Mouse (Mus musculus): ENCODE data around the gene Grm4.

Grm4 gene

GRCm38 (mm10) chr17:27445364-27446075 is 75.7 kb downstream of the Grm4 start:
- DNase-seq (ENCODE audit: low spot score): no peak

DNA sequence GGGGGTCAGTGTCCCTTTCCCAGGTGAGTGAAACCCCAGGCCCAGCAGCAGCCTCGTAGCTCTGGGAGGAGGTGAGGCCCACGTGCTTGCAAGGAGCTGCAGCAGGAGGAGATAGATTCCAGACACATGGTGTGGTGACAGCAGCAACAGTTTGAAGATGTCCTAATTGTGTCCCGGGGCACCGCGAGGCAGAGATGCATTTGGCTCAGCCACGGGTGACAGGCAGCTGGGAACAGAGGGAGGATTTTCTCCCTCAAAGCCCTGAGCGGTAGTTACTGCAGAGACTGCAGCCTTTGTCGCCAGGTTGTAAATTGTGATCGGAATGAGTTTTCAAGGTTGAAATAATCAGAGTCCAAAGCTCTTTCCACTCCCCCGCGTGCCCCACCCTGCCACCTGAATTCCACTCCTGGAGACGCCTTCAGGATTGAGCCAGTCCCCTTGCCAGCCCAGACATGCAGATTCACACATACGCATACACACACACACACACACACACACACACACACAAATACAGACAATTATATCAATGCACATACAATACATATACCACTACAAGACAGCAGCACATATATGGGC is 78.6 kb downstream of the Grm4 start:
- no peak for DNase-seq (ENCODE audit: low spot score)

- DNase-seq (ENCODE audit: low spot score): no peak
Measured at GRCm38 (mm10) chr17:27441778-27442177, 79.4 kb downstream of the Grm4 start.

- no peak for DNase-seq (ENCODE audit: low spot score)
Measured at GRCm38 (mm10) chr17:27435799-27436198, 85.4 kb downstream of the Grm4 start.

DNA sequence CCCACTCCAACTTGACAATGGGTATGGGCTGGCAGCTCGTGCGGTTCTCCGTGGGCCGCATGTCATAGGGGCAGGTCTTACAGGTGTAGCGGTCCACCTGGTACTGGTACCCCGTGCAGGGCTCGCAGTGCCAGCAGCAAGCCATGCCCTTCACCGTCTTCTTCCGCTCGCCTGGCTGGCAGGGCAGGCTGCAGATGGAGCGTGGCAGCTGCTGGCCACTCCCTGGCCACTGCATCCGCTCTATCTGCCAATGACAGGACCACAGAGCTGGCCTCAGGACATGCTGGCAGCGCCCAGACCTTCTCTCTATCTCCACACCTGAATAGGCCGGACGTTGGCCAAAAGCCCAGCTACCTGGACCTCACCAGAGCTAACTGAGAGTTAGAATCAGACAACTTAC is 86.0 kb downstream of the Grm4 start:
- no peak for DNase-seq (ENCODE audit: low spot score)

DNA sequence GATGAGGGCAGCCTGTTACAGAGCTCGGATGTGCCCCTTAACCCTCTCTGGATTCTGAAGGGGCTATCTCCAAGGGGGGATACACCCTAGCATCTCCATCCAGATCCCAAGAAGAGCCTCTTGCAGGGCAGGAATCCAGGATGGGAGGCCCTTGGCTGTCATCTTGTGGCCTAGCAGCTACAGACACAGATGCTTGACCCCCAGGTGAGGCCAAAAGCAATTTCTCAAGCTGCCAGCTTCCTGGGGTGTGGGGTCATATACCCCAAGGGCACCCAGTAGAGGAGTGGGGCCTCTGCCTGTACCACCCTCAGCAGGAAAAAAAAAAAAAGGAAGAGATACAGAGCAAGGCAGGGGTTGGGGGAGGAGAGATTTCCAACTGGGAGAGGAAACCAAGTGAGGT is 87.1 kb downstream of the Grm4 start:
- no peak for DNase-seq (ENCODE audit: low spot score)

DNA sequence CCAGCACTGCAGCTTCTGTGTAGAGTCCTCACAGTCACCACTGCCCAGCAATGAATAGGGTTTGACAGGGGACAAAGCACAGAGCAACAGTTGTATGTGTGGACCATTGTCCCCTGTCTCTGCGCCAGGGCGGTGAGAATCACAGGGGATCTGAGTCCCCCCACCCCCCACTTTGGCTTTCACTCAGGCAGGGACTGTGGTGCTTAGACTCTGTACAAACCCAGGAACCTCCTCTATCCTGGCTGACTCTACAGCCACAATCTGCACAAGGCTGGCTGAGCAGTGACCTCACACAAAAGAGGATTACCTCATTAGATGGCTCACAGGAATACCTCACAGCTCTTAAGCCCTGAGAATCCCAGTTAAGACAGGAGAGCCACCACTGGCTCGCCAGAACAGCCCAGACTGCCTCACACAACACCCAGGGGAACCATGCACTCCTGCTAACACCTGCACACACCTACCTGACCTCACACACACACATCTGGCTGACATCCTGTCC is 88.0 kb downstream of the Grm4 start:
- DNase-seq (ENCODE audit: low spot score): no peak

- no peak for DNase-seq (ENCODE audit: low spot score)
Measured at GRCm38 (mm10) chr17:27432145-27432650, 89.0 kb downstream of the Grm4 start.

- DNase-seq (ENCODE audit: low spot score): no peak
Measured at GRCm38 (mm10) chr17:27431049-27431839, 90.0 kb downstream of the Grm4 start.

DNA sequence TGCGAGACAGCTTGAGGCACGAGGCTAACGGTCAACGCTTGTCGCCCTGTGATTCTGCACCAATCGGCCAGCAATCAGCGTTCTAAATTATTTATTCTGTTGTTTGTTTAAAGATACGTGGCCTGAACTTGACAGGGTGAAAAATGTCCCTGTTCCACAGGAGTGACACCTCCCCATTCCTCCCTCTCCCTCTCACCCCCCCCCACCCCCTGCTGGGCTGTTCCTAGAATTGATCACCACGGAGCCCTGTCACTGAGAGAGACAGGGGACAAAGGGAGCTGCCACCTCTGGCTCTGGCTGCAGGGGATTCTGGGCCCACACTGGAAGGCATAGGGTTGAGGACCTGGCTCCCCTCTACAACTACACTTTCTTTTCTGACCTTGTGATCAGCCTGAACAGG is 91.4 kb downstream of the Grm4 start:
- no peak for DNase-seq (ENCODE audit: low spot score)

DNA sequence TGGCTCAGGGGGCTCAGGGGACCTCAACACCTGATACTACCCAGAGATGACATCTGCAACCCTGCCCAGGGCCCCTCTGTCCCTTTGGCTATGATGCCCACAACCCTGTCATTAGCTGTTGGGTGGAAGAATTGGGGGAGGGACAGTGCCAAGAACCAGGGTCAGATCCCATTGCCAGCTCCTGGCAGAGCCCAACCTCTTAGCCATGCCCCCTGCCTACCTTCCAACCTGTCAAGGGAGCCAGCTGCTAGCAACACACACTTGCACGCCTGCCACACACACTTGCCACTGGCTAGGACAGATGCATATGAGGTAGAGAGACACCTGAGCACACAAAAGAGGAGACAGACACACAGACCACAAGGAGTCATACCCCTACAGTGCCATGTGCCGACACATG is 96.2 kb downstream of the Grm4 start:
- no peak for DNase-seq (ENCODE audit: low spot score)

DNA sequence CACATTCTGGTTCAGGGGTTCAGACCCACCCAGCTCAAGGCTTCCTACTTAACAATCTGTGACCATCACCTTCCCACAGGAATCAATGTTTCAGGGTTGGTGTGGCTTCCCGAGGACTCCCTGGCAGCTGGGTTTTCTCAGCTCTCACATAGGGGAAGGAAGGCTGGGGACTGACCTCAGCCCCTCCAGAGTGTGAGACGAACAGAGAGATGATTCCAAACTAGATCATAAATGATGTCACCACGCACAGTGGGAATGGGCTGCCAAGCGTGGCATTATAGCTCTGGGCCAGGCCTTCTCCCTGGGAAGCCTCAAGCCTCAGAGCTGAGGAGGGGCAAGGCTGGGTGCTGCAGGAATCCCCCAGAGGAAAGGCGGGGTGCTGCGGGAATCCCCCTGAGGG is 96.8 kb downstream of the Grm4 start:
- no peak for DNase-seq (ENCODE audit: low spot score)

DNA sequence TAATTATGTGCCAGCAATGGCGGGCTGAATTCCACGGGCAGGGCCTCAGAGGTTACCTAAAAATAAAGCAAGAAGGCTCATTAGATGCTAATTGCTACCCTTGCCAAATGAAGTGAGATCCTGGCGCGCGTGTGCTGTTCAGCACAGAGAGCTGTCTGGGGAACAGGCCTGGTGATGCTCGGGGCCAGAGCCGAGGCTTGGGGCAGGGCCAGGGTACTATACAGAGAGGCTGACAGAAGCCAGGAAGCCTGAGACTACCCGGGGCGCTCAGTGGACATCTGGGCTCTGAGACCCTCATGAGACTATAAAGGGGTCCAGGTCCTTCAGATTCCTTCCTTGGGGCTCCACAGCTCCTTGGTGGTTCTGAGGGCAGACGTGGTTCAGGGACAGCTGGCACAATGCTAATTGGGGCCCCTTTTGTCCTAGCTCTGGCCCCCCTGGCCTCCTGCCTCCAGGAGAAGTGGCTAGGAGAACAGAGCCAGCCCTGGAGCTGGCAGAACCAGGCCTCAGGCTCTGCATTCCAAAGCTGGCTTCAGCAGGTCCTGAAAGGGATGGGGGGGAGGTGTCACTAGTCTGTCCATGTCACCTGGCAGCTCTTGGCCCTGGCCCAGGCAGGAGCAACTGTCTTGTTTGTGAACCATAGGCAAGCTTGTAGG is 98.3 kb downstream of the Grm4 start:
- DNase-seq (ENCODE audit: low spot score): no peak

DNA sequence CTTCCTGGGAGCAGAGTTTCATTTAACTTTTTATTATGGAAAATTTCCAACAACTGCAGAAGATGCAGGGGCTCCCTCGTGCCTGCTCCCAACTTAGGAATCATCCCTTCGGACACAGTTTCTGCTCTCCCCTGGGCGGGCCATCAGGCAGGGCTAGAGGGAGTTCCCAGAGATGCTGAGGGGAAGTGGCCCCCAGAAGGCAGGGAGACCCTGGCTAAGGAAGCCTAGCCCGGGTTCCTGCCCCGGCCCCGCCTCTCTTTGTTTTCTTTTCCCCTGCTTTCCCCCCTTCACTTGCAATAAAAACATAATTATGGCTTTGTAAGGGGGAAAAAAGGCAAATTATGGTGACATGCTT is 98.9 kb downstream of the Grm4 start:
- no peak for DNase-seq (ENCODE audit: low spot score)

DNA sequence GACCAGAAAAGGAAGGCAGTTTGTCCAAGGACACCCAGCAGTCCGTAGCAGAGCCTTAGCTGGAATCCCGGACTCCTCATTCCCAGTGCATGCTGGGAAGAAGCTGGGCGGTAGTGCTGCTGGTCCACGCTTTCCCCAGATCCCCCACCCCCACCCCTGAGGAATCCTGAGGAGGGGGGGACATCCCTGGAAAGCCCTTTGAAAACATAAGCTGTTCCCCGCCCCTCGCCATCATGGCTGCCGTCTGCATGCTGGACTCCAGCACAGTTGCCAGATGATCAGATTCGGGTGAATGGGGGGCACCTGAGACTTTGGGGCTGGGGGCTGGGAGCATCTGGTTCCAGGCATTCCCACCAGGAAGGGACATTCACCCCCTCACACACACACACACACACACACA is 99.4 kb downstream of the Grm4 start:
- DNase-seq (ENCODE audit: low spot score): no peak

GRCm38 (mm10) chr17:27409006-27409405 is 112.2 kb downstream of the Grm4 start:
- no peak for DNase-seq (ENCODE audit: low spot score)

- DNase-seq (ENCODE audit: low spot score): no peak
Measured at GRCm38 (mm10) chr17:27408531-27408930, 112.7 kb downstream of the Grm4 start.

DNA sequence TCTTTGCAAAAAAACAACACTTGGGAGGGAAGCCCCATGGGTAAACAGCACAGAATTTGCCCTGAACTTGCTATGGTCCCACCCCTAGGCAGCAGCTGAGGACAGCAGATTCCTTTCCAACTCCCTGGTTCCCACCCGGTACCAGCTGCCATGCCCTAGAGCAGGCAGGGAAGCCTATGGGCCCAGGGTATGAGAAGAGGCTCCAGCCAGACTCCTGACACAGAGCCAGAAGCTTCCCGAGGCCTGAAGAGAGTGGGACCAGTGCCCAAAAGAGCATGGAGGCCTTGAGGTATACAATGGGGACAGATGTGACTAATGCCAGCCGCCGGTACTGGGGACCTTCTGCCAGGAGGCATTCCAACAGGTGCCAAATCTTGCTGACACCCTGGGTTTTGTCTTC is 114.2 kb downstream of the Grm4 start:
- no peak for DNase-seq (ENCODE audit: low spot score)

DNA sequence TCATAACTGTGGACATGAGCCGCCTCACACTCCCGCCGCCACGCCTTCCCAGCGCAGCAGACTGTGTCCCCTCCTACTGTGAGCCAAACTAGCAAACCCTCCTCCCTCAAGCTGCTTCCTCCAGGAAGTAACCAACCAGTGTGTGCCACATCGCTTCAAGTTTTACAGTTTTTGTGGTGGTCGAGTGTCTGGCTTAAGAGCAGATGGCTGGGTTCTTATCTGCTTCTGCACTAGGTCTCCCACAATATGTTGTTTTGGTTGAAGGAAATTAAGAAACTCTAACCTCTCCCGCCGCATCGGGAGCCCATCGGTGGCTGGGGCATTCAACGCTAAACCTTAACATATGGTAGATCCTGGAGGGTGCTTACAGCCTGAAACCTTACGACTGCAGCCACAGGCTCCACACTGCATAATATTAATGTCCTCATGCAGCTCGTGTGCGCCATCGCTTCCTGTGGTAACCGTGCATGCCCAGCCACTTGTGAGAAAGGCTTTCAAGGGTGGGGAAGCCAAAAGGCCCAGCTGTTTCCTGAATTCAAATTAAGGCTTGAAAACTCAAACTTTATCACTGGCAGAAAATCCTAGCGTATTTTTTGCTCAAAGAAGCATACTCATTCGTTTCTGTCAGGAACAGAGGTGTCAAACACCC is 115.7 kb downstream of the Grm4 start:
- no peak for DNase-seq (ENCODE audit: low spot score)

DNA sequence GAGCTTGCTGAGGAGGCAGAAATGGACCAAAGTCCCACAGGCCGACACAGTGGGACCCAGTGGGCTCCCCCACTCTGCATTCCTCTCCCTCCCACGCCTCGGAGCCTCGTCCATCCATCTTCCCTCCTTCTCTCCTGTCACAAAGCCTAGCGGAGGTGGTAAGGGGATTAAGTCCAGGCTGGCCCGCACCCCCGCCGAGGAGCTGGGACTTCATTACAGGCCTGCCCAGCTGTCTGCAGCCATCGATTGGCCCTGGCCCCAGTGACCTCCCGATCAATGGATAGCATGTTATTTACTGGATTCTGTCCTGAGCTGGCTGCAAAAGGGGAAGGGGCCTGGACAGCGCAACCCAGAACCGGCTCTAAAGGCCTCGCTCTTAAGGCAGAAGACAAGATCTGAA is 120.0 kb downstream of the Grm4 start:
- no peak for DNase-seq (ENCODE audit: low spot score)

DNA sequence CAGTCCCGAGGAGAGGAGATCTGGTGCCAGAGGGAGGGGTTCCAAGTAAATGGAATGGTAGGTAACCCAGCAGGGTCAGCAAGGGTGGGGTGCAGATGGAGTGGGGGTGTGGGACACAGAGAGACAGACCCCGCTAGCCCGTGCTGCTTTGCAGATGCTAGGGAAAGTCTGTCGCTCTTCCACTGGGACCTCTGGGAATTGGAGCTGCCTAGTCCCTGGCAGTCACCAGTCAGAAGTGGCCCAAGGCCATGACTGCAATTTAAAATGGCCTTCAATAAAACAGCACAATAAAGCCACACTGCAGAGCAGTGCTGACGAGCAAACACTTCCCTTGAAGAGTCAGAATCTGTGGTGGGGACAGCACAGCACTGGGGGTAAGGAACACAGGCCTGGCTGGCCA is 127.3 kb downstream of the Grm4 start:
- DNase-seq (ENCODE audit: low spot score): no peak

DNA sequence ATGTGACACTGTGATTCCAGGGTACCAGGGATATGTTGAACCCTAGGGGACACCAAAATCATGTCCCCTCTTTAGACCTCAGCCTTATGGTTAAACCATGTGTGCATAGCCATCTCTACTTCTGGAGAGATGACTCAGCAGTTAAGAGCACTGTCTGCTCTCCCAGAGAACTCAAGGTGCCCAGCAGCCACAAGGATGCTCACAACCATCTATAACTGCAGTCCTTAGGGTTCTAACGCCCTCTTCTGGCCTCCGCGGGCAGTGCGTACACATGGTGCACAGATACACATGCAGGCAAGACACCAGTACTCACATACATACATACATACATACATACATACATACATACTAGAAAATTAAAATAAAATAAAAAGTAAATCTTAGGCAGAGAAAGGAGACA is 127.8 kb downstream of the Grm4 start:
- DNase-seq (ENCODE audit: low spot score): no peak
